Mouse (Mus musculus): Measurements from ENCODE around the gene Narfl. TPM values are rescaled to one million over a fixed set of nuclear protein-coding genes. Genes with fewer than 3 reads are reported as not detected.
A peak's percentile ranks its signal among the peaks of the same experiment; 100 is the strongest.

Narfl gene
- polyA plus RNA-seq, 1 experiment, result 17.9 TPM

- Histone ChIP-seq H3K36me3 (ENCODE audit: control insufficient read depth, insufficient read depth, low read length) (no peaks in the 10 kb centered on the region; the same call in 1 of the 2 replicates), H3K4me1 (ENCODE audit: control insufficient read depth, insufficient read depth, low read length) (peaks cover 36% of the 10 kb centered on the region), H3K4me3 (ENCODE audit: control insufficient read depth, low read depth, low read length) (no peak overlapping the region), H3K27me3 (ENCODE audit: control insufficient read depth, insufficient read depth, low read length) (no peaks in the 10 kb centered on the region), H3K27ac (ENCODE audit: control insufficient read depth, insufficient read depth, low read depth, low read length) (no peak overlapping the region)
- TF ChIP-seq POLR2A (IDR thresholded peaks at IDR 0.05; ENCODE audit: control insufficient read depth, low read depth, low read length) (no peak), CTCF (IDR thresholded peaks at IDR 0.05; ENCODE audit: control insufficient read depth, insufficient read depth, insufficient replicate concordance, low read depth, low read length) (no peak)
These were observed 56.7 kb downstream of the Narfl start for GRCm38 (mm10) chr17:25830200-25830753.

GRCm38 (mm10) chr17:25830806-25831431 is 57.3 kb downstream of the Narfl start:
- Histone ChIP-seq H3K27me3 (ENCODE audit: control insufficient read depth, insufficient read depth, low read length) (no peaks in the 10 kb centered on the region), H3K27ac (ENCODE audit: control insufficient read depth, insufficient read depth, low read depth, low read length) (no peak overlapping the region), H3K4me1 (ENCODE audit: control insufficient read depth, insufficient read depth, low read length) (peaks cover 39% of the 10 kb centered on the region), H3K4me3 (ENCODE audit: control insufficient read depth, low read depth, low read length) (no peak overlapping the region), H3K36me3 (ENCODE audit: control insufficient read depth, insufficient read depth, low read length) (no peaks in the 10 kb centered on the region; the same call in 1 of the 2 replicates)
- no peak for TF ChIP-seq POLR2A (IDR thresholded peaks at IDR 0.05; ENCODE audit: control insufficient read depth, low read depth, low read length)
- no peak for TF ChIP-seq CTCF (IDR thresholded peaks at IDR 0.05; ENCODE audit: control insufficient read depth, insufficient read depth, insufficient replicate concordance, low read depth, low read length)

GRCm38 (mm10) chr17:25831451-25832281 is 58.1 kb downstream of the Narfl start:
- TF ChIP-seq POLR2A (IDR thresholded peaks at IDR 0.05; ENCODE audit: control insufficient read depth, low read depth, low read length) (no peak), CTCF (IDR thresholded peaks at IDR 0.05; ENCODE audit: control insufficient read depth, insufficient read depth, insufficient replicate concordance, low read depth, low read length) (no peak)
- H3K4me1 ChIP-seq (ENCODE audit: control insufficient read depth, insufficient read depth, low read length), result peaks cover 45% of the 10 kb centered on the region
- peak overlapping the region; percentile 92 for H3K4me3 ChIP-seq (ENCODE audit: control insufficient read depth, low read depth, low read length)
- no peaks in the 10 kb centered on the region for H3K36me3 ChIP-seq (ENCODE audit: control insufficient read depth, insufficient read depth, low read length)
- no peak overlapping the region; the same call in 1 of the 2 replicates for H3K27ac ChIP-seq (ENCODE audit: control insufficient read depth, insufficient read depth, low read depth, low read length)
- H3K27me3 ChIP-seq (ENCODE audit: control insufficient read depth, insufficient read depth, low read length), result no peaks in the 10 kb centered on the region

- Histone ChIP-seq H3K27me3 (ENCODE audit: control insufficient read depth, insufficient read depth, low read length) (no peaks in the 10 kb centered on the region), H3K4me1 (ENCODE audit: control insufficient read depth, insufficient read depth, low read length) (peaks cover 51% of the 10 kb centered on the region), H3K4me3 (ENCODE audit: control insufficient read depth, low read depth, low read length) (peak overlapping the region; percentile 92), H3K27ac (ENCODE audit: control insufficient read depth, insufficient read depth, low read depth, low read length) (peak overlapping the region; percentile 95), H3K36me3 (ENCODE audit: control insufficient read depth, insufficient read depth, low read length) (no peaks in the 10 kb centered on the region)
- TF ChIP-seq CTCF (IDR thresholded peaks at IDR 0.05; ENCODE audit: control insufficient read depth, insufficient read depth, insufficient replicate concordance, low read depth, low read length) (no peak), POLR2A (IDR thresholded peaks at IDR 0.05; ENCODE audit: control insufficient read depth, low read depth, low read length) (peak; percentile 87)
These were observed 59.1 kb downstream of the Narfl start for GRCm38 (mm10) chr17:25832436-25833290.

Other genes with a start within 250 kb of the Narfl start
- 6.7 and 8.2 TPM in 2 replicates for gene Sox8, start 203.1 kb upstream of the Narfl start, polyA plus RNA-seq (2012; rRNA removed)
- 87.6 and 93.5 TPM in 2 replicates for gene Lmf1, start 194.7 kb upstream of the Narfl start, polyA plus RNA-seq (2012; rRNA removed)
- gene Gng13, start 56.6 kb upstream of the Narfl start, polyA plus RNA-seq (2012; rRNA removed), result 0.44 and 0.84 TPM in 2 replicates
- gene Chtf18, start 46.4 kb upstream of the Narfl start, polyA plus RNA-seq (2012; rRNA removed), result 16.1 and 18.9 TPM in 2 replicates
- gene Rpusd1, start 46.1 kb upstream of the Narfl start, polyA plus RNA-seq (2012; rRNA removed), result 8.3 and 9.8 TPM in 2 replicates
- 0.65 and 1.0 TPM in 2 replicates for gene Mslnl, start 37.7 kb upstream of the Narfl start, polyA plus RNA-seq (2012; rRNA removed)
- gene Msln, start 19.4 kb upstream of the Narfl start, polyA plus RNA-seq (2012; rRNA removed), result 0.63 and 0.82 TPM in 2 replicates
- 81.1 and 83.4 TPM in 2 replicates for gene Haghl, start 11.9 kb downstream of the Narfl start, polyA plus RNA-seq (2012; rRNA removed)
- 1.3 and 1.6 TPM in 2 replicates for gene Ccdc78, start 12.8 kb downstream of the Narfl start, polyA plus RNA-seq (2012; rRNA removed)
- 49.8 and 55.5 TPM in 2 replicates for gene Fam173a, start 19.1 kb downstream of the Narfl start, polyA plus RNA-seq (2012; rRNA removed)
- not detected in 2 replicates for gene AC134908.4, start 21.9 kb downstream of the Narfl start, polyA plus RNA-seq (2012; rRNA removed)
- gene Metrn, start 23.4 kb downstream of the Narfl start, polyA plus RNA-seq (2012; rRNA removed), result 19.4 and 21.1 TPM in 2 replicates
- 6.2 and 7.1 TPM in 2 replicates for gene Fbxl16, start 35.3 kb downstream of the Narfl start, polyA plus RNA-seq (2012; rRNA removed)
- gene Wdr24, start 49.9 kb downstream of the Narfl start, polyA plus RNA-seq (2012; rRNA removed), result 35.8 and 36.0 TPM in 2 replicates
- gene Jmjd8, start 55.1 kb downstream of the Narfl start, polyA plus RNA-seq (2012; rRNA removed), result 16.4 and 18.6 TPM in 2 replicates
- gene Stub1, start 59.6 kb downstream of the Narfl start, polyA plus RNA-seq (2012; rRNA removed), result 81.1 and 82.0 TPM in 2 replicates
- gene Rhbdl1, start 63.5 kb downstream of the Narfl start, polyA plus RNA-seq (2012; rRNA removed), result 2.1 and 2.7 TPM in 2 replicates
- gene Gm20683, start 68.0 kb downstream of the Narfl start, polyA plus RNA-seq (2012; rRNA removed), result 9.0 and 11.2 TPM in 2 replicates
- gene Rhot2, start 71.1 kb downstream of the Narfl start, polyA plus RNA-seq (2012; rRNA removed), result 37.5 and 38.7 TPM in 2 replicates
- gene Wdr90, start 87.7 kb downstream of the Narfl start, polyA plus RNA-seq (2012; rRNA removed), result 49.9 and 54.9 TPM in 2 replicates
- 28.2 and 28.8 TPM in 2 replicates for gene Mcrip2, start 95.0 kb downstream of the Narfl start, polyA plus RNA-seq (2012; rRNA removed)
- 49.8 and 56.2 TPM in 2 replicates for gene Mettl26, start 101.3 kb downstream of the Narfl start, polyA plus RNA-seq (2012; rRNA removed)
- gene Wfikkn1, start 107.1 kb downstream of the Narfl start, polyA plus RNA-seq (2012; rRNA removed), result 0.96 and 0.98 TPM in 2 replicates
- gene Rab40c, start 146.0 kb downstream of the Narfl start, polyA plus RNA-seq (2012; rRNA removed), result 30.2 and 31.9 TPM in 2 replicates
- gene Pigq, start 171.2 kb downstream of the Narfl start, polyA plus RNA-seq (2012; rRNA removed), result 21.4 and 24.4 TPM in 2 replicates
- 0.40 and 0.69 TPM in 2 replicates for gene Nhlrc4, start 171.2 kb downstream of the Narfl start, polyA plus RNA-seq (2012; rRNA removed)
- 0.10 and 0.20 TPM in 2 replicates for gene A930017K11Rik, start 178.8 kb downstream of the Narfl start, polyA plus RNA-seq (2012; rRNA removed)
- 20.1 and 22.1 TPM in 2 replicates for gene Capn15, start 212.0 kb downstream of the Narfl start, polyA plus RNA-seq (2012; rRNA removed)

Data from testis, adult 2 months (tissue).